Mouse (Mus musculus) embryonic facial prominence, embryonic 14.5 days (tissue): ENCODE data around the gene Dab1. TPM values are rescaled to one million over a fixed set of nuclear protein-coding genes. Genes with fewer than 3 reads are reported as not detected.

ENCODE experiments used
- ATAC-seq: fragments of 200-750 bp; cut with Nextera tagmentation; 2 replicates; pipeline ENCODE4 v1.8.0; 2017; ENCODE audit warnings: low read depth, moderate number of reproducible peaks, moderate TSS enrichment
- DNase-seq: peaks from one replicate; pipeline ENCODE4 v3.0.0-alpha.2; 2015; ENCODE audit warnings: low spot score
- H3K27ac ChIP-seq: fragments of 300-500 bp; sonication (generic); replicated peaks from 2 replicates; pipeline ENCODE4 v1.5.1; 2014; ENCODE audit warnings: low read depth, mild to moderate bottlenecking, low read length, moderate library complexity
- H3K27me3 ChIP-seq: fragments of 300-500 bp; sonication (generic); replicated peaks from 2 replicates; pipeline ENCODE4 v1.6.1; 2014; ENCODE audit warnings: low read length; ENCODE audit not compliant: control insufficient read depth, insufficient read depth
- H3K36me3 ChIP-seq: fragments of 300-500 bp; sonication (generic); 2 replicates; pipeline ENCODE4 v1.6.1; 2014; ENCODE audit warnings: low read length, mixed read lengths; ENCODE audit not compliant: control insufficient read depth, insufficient read depth
- H3K4me1 ChIP-seq: fragments of 300-500 bp; sonication (generic); 2 replicates; pipeline ENCODE4 v1.6.1; 2014; ENCODE audit warnings: antibody characterized with exemption, low read length; ENCODE audit not compliant: control insufficient read depth, insufficient read depth
- H3K4me2 ChIP-seq: fragments of 300-500 bp; sonication (generic); 2 replicates; pipeline ENCODE4 v1.6.1; 2014; ENCODE audit warnings: low read depth, mild to moderate bottlenecking, low read length, moderate library complexity, mixed read lengths
- H3K4me3 ChIP-seq: fragments of 300-500 bp; sonication (generic); 2 replicates; pipeline ENCODE4 v1.5.1; 2014; ENCODE audit warnings: low read depth, mild to moderate bottlenecking, low read length
- H3K9ac ChIP-seq: fragments of 300-500 bp; sonication (generic); 2 replicates; pipeline ENCODE4 v1.6.1; 2014; ENCODE audit warnings: low read depth, mild to moderate bottlenecking, low read length, moderate library complexity, mixed read lengths
- H3K9me3 ChIP-seq: fragments of 300-500 bp; sonication (generic); 2 replicates; pipeline ENCODE4 v1.6.1; 2016; ENCODE audit warnings: low read length; ENCODE audit not compliant: control insufficient read depth
- WGBS: fragments of 180-500 bp; shearing (Covaris S2); extraction: QIAGEN DNeasy Blood & Tissue Kit; methylation state at CpG from one replicate; pipeline ENCODE4 v1.1.7; 2014; 5-methylcytosine and 5-hydroxymethylcytosine counted together
- polyA plus RNA-seq: library from polyadenylated mRNA; unstranded; fragments of >200 nt; fragmentation: Nextera tagmentation; extraction: Ambion mirVana; gene quantifications from 2 replicates; pipeline ENCODE4 v1.2.1, GENCODE M21; 2014

Dab1 gene
- polyA plus RNA-seq, 1 experiment from 2014 or later, result 7.5 TPM

- Histone ChIP-seq H3K9ac (no peak overlapping the region), H3K9me3 (no peaks in the 10 kb centered on the region), H3K27ac (no peak overlapping the region), H3K4me2 (no peak overlapping the region), H3K27me3 (no peaks in the 10 kb centered on the region), H3K4me1 (no peaks in the 10 kb centered on the region), H3K4me3 (no peak overlapping the region), H3K36me3 (no peaks in the 10 kb centered on the region)
- 89% methylated on average over 12 of the region's 12 CpGs for WGBS
- DNase-seq (no peak), ATAC-seq (no peak)
Measured at GRCm38 (mm10) chr4:104420983-104421680, 802.0 kb downstream of the Dab1 start.

GRCm38 (mm10) chr4:104429127-104429526 lies 810.0 kb downstream of the Dab1 start:
- no peak overlapping the region for H3K27ac ChIP-seq
- WGBS, result 91% methylated on average over 7 of the region's 7 CpGs
- DNase-seq, result no peak
- H3K9ac ChIP-seq, result no peak overlapping the region
- H3K27me3 ChIP-seq, result no peaks in the 10 kb centered on the region
- H3K4me3 ChIP-seq, result no peak overlapping the region
- no peaks in the 10 kb centered on the region for H3K9me3 ChIP-seq
- H3K4me1 ChIP-seq, result no peaks in the 10 kb centered on the region
- no peaks in the 10 kb centered on the region for H3K36me3 ChIP-seq
- no peak for ATAC-seq
- H3K4me2 ChIP-seq, result no peak overlapping the region

GRCm38 (mm10) chr4:104431231-104431855 lies 812.2 kb downstream of the Dab1 start:
- H3K4me2 ChIP-seq, result no peak overlapping the region
- H3K27ac ChIP-seq, result no peak overlapping the region
- no peaks in the 10 kb centered on the region for H3K27me3 ChIP-seq
- no peak overlapping the region for H3K4me3 ChIP-seq
- no peaks in the 10 kb centered on the region for H3K4me1 ChIP-seq
- H3K9me3 ChIP-seq, result no peaks in the 10 kb centered on the region
- ATAC-seq, result peak; percentile 4; the same call in 1 of the 2 replicates
- peak; percentile 16 for DNase-seq
- no peaks in the 10 kb centered on the region for H3K36me3 ChIP-seq
- WGBS, result 68% methylated on average over 7 of the region's 7 CpGs
- no peak overlapping the region for H3K9ac ChIP-seq

- ATAC-seq, result no peak
- 92% methylated on average over 11 of the region's 11 CpGs for WGBS
Measured at GRCm38 (mm10) chr4:104432150-104432549, 813.0 kb downstream of the Dab1 start.

GRCm38 (mm10) chr4:104435736-104436135 lies 816.6 kb downstream of the Dab1 start:
- H3K27ac ChIP-seq, result no peak overlapping the region
- WGBS, result 77% methylated on average over 5 of the region's 5 CpGs
- no peaks in the 10 kb centered on the region for H3K27me3 ChIP-seq
- H3K36me3 ChIP-seq, result no peaks in the 10 kb centered on the region
- no peak overlapping the region for H3K4me3 ChIP-seq
- no peaks in the 10 kb centered on the region for H3K4me1 ChIP-seq
- H3K9me3 ChIP-seq, result no peaks in the 10 kb centered on the region
- H3K4me2 ChIP-seq, result no peak overlapping the region
- H3K9ac ChIP-seq, result no peak overlapping the region
- DNase-seq, result no peak
- no peak for ATAC-seq

More at GRCm38 (mm10) chr4:104432150-104432549, 813.0 kb downstream of the Dab1 start:
- Histone ChIP-seq H3K4me3 (no peak overlapping the region), H3K4me1 (no peaks in the 10 kb centered on the region), H3K27me3 (no peaks in the 10 kb centered on the region), H3K36me3 (no peaks in the 10 kb centered on the region), H3K9me3 (no peaks in the 10 kb centered on the region), H3K4me2 (no peak overlapping the region), H3K9ac (no peak overlapping the region), H3K27ac (no peak overlapping the region)
- no peak for DNase-seq

- no peaks in the 10 kb centered on the region for H3K4me1 ChIP-seq
- no peaks in the 10 kb centered on the region for H3K36me3 ChIP-seq
- DNase-seq, result no peak
- no peak overlapping the region for H3K4me2 ChIP-seq
- no peak overlapping the region for H3K9ac ChIP-seq
- no peak for ATAC-seq
- no peaks in the 10 kb centered on the region for H3K9me3 ChIP-seq
- no peak overlapping the region for H3K4me3 ChIP-seq
- no peaks in the 10 kb centered on the region for H3K27me3 ChIP-seq
- WGBS, result 88% methylated on average over 4 of the region's 4 CpGs
- no peak overlapping the region for H3K27ac ChIP-seq
Measured at GRCm38 (mm10) chr4:104436411-104436810, 817.3 kb downstream of the Dab1 start.

GRCm38 (mm10) chr4:104438730-104439129 lies 819.6 kb downstream of the Dab1 start:
- H3K4me2 ChIP-seq, result no peak overlapping the region
- no peaks in the 10 kb centered on the region for H3K4me1 ChIP-seq
- no peak overlapping the region for H3K4me3 ChIP-seq
- H3K27me3 ChIP-seq, result no peaks in the 10 kb centered on the region
- DNase-seq, result no peak
- H3K27ac ChIP-seq, result no peak overlapping the region
- no peak overlapping the region for H3K9ac ChIP-seq
- no peaks in the 10 kb centered on the region for H3K9me3 ChIP-seq
- no peak for ATAC-seq
- H3K36me3 ChIP-seq, result no peaks in the 10 kb centered on the region
- WGBS, result 89% methylated on average over 4 of the region's 4 CpGs

- H3K36me3 ChIP-seq, result no peaks in the 10 kb centered on the region
- no peak overlapping the region for H3K27ac ChIP-seq
- no peak overlapping the region for H3K4me2 ChIP-seq
- H3K4me3 ChIP-seq, result no peak overlapping the region
- H3K4me1 ChIP-seq, result no peaks in the 10 kb centered on the region
- DNase-seq, result no peak
- no peak overlapping the region for H3K9ac ChIP-seq
- no peaks in the 10 kb centered on the region for H3K27me3 ChIP-seq
- WGBS, result 83% methylated on average over 3 of the region's 3 CpGs
- H3K9me3 ChIP-seq, result no peaks in the 10 kb centered on the region
- no peak for ATAC-seq
Measured at GRCm38 (mm10) chr4:104439641-104440040, 820.5 kb downstream of the Dab1 start.
